Mouse (Mus musculus) splenic B cell, adult 2 months (primary cell): ENCODE results near the gene Utp15.

ENCODE experiments used
- DNase-seq: peaks from one replicate; pipeline ENCODE4 v3.0.0-alpha.2; 2011; ENCODE audit warnings: low read depth, low spot score
- H3K27me3 ChIP-seq: 2 replicates; pipeline ENCODE4 v1.6.1; 2012; ENCODE audit warnings: mild to moderate bottlenecking, low read length, moderate library complexity, mixed read lengths; ENCODE audit not compliant: control insufficient read depth, poor library complexity, insufficient read depth, severe bottlenecking
- H3K36me3 ChIP-seq: 2 replicates; pipeline ENCODE4 v1.6.1; 2012; ENCODE audit warnings: mild to moderate bottlenecking, low read length, moderate library complexity, mixed read lengths; ENCODE audit not compliant: control insufficient read depth, poor library complexity, insufficient read depth, severe bottlenecking

Gene Utp15

GRCm38 (mm10) chr13:98226225-98226624 lies 36.6 kb downstream of the Utp15 start:
- Histone ChIP-seq H3K36me3 (no peaks in the 10 kb centered on the region), H3K27me3 (no peaks in the 10 kb centered on the region)
- no peak for DNase-seq

GRCm38 (mm10) chr13:98222848-98223247 lies 40.0 kb downstream of the Utp15 start:
- DNase-seq = peak; percentile 11
- H3K27me3 ChIP-seq = no peaks in the 10 kb centered on the region
- H3K36me3 ChIP-seq = no peaks in the 10 kb centered on the region

DNA sequence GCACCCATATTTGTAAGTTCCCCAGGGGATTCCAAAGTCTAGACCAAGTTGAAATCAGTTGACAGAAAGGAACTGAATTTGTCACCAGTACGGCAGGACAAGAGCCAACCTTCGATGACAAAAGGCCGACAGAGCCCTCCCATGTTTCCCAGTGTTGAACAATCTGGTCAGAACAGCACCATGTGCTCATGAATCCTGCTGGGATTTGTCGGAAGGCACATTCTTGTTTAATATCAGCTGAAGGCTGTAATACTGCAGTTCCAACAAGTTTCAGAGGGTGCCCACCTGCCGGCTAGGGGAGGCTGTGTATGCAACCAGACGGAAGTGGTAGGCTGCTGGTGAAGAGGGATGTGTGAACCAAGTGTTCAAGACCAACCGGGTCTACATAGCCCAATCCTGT lies 52.7 kb downstream of the Utp15 start:
- Histone ChIP-seq H3K36me3 (no peaks in the 10 kb centered on the region), H3K27me3 (0 out of 2 replicates have a peak, but pooled peaks cover 3% of the 10 kb centered on the region)
- DNase-seq = no peak

- no peak for DNase-seq
- no peaks in the 10 kb centered on the region for H3K36me3 ChIP-seq
- 0 out of 2 replicates have a peak, but pooled peaks cover 3% of the 10 kb centered on the region for H3K27me3 ChIP-seq
These were observed 54.0 kb downstream of the Utp15 start for GRCm38 (mm10) chr13:98208842-98209241.

- peaks cover 3% of the 10 kb centered on the region; the same call in 1 of the 2 replicates for H3K27me3 ChIP-seq
- no peak for DNase-seq
- H3K36me3 ChIP-seq = no peaks in the 10 kb centered on the region
These were observed 56.3 kb downstream of the Utp15 start for GRCm38 (mm10) chr13:98206546-98206870.

DNA sequence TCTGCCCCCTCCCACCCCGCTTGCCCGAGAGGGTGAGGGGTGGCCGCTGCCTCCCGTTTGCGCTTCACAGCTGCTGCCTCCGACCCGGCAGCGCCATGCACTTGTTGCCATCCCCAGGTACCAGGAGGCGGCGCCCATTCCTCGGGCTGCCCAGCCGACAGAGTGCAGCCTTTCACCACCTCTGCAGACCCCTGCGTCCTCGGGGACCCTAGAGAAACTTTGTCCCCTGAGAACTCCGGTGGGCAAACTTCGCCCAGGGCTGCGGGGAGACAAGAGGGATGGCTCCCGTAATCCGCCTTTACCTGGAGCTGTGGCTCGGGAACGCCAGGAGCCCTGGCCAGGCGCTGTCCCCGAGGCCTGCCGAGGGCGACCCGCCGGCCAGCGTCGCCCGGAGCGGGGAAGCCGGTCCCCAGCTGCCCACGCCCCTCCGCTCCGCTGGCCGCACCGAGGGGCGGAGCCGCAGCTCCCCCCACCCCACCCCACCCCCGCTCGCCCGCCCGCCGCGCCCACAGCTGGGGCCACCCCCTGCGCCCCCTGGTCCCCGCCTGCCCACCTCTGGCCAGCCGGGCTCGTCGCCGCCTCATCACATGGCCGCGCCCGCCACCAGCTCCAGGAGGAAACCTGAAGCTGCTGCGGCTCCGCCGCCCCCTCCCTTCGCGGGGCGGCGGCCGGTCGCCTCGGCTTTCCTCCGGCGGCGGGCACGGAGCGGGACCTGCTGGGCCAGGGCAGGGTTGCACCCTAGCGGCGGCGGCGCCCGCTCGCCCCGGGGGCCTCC lies 56.9 kb downstream of the Utp15 start, which contains the start of gene Arhgef28:
Gene Arhgef28 (minus strand): TSS at position 669 of the 775 bp plus-strand sequence.
- Histone ChIP-seq H3K36me3 (no peaks in the 10 kb centered on the region), H3K27me3 (peaks cover 3% of the 10 kb centered on the region; the same call in 1 of the 2 replicates)
- DNase-seq = peak; percentile 8

DNA sequence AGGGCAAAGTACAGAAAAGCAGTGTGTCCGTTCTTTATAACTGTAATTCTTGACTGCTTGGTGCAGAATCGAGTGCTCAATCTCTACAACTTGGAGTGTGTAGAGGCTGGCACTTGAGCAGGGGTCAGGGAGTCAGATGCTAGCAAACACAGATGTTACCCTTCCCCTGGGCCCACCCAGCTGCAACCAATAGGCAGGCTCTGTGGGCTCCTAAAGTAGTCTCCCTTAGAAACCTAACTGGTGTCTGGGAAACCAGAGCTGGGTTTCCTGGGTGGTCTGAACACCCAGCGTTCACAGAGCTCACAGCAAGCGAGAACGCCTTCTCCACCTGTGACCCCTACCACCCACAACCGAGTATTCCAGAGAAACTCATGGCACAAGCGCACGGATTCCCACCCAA lies 57.7 kb downstream of the Utp15 start:
- no peak for DNase-seq
- Histone ChIP-seq H3K27me3 (peaks cover 3% of the 10 kb centered on the region; the same call in 1 of the 2 replicates), H3K36me3 (no peaks in the 10 kb centered on the region)

- Histone ChIP-seq H3K36me3 (no peaks in the 10 kb centered on the region), H3K27me3 (peaks cover 3% of the 10 kb centered on the region; the same call in 1 of the 2 replicates)
- no peak for DNase-seq
These were observed 58.5 kb downstream of the Utp15 start for GRCm38 (mm10) chr13:98204371-98204770.

GRCm38 (mm10) chr13:98201436-98201835 lies 61.4 kb downstream of the Utp15 start:
- no peaks in the 10 kb centered on the region for H3K36me3 ChIP-seq
- DNase-seq = no peak
- H3K27me3 ChIP-seq = peaks cover 3% of the 10 kb centered on the region; the same call in 1 of the 2 replicates
